Comparison of ENCODE assay signal across 23 mouse cellular contexts in genomic region chr9:56208817-56209216, GRCm38 (mm10). TPM values are rescaled to one million over a fixed set of nuclear protein-coding genes. Genes with fewer than 3 reads are reported as not detected.
DNase-seq lines count a peak whose midpoint lies in the region; ATAC-seq and TF ChIP-seq lines count a peak whose summit lies in the region.
"Had no signal": no experiment of that assay in that cellular context is flagged by ENCODE, and none has a peak within 500 bp of the region (broad histone marks: within the 10 kb centered on the region; RNA-seq: fewer than 3 reads in every experiment).

No protein-coding gene starts in this region.

- H3K79me3 ChIP-seq in C2C12 (ENCODE audit: low read depth) = no peaks in the 10 kb centered on the region

- peak; percentile 74 for DNase-seq in heart, adult 11 months
- peak; percentile 43 for DNase-seq in induced T-regulatory cell, adult 2 months (ENCODE audit: low read depth)
- peak; percentile 57 to 77 for DNase-seq in natural killer cell, adult 2 months (ENCODE audit: low spot score in 2 of 2)
- no peak for DNase-seq in lung, adult 2 months
- DNase-seq in embryonic facial prominence, embryonic 10.5 days (ENCODE audit: low spot score) = no peak
- DNase-seq: adrenal gland, adult 2 months; adrenal gland, postnatal 25 days; cerebellum, adult 11 months; cerebellum, adult 8-10 months; cerebellum, postnatal 14 days; embryo, embryonic 11 days; gastrocnemius, postnatal 36 days; heart, adult 18-20 months; heart, postnatal 14 days had no signal

- no peaks in the 10 kb centered on the region for H3K79me2 ChIP-seq in C2C12 (ENCODE audit: control insufficient read depth, insufficient read depth)

- H3K36me3 ChIP-seq in heart, embryonic 12.5 days = peaks cover 41% of the 10 kb centered on the region
- H3K36me3 ChIP-seq in C2C12 (ENCODE audit: control insufficient read depth, insufficient read depth) = peaks cover 13% of the 10 kb centered on the region
- peaks cover 28% of the 10 kb centered on the region for H3K36me3 ChIP-seq in embryonic facial prominence, embryonic 10.5 days (replicated peaks)
- H3K36me3 ChIP-seq: forebrain, embryonic 15.5 days had no signal

- H3K9me3 ChIP-seq in heart, embryonic 12.5 days (replicated peaks) = no peaks in the 10 kb centered on the region
- H3K9me3 ChIP-seq in embryonic facial prominence, embryonic 10.5 days = no peaks in the 10 kb centered on the region
- H3K9me3 ChIP-seq: embryonic facial prominence, embryonic 12.5 days; forebrain, embryonic 15.5 days; heart, embryonic 10.5 days; heart, embryonic 15.5 days had no signal

- TF ChIP-seq CTCF in C2C12 (IDR thresholded peaks at IDR 0.05; ENCODE audit: control insufficient read depth, insufficient read depth, insufficient read length) = no peak
- no peak for TF ChIP-seq CTCF in lung, adult 2 months (IDR thresholded peaks at IDR 0.05; ENCODE audit: insufficient read depth, low read length)

- WGBS in heart, embryonic 12.5 days = 84% methylated on average over 8 of the region's 8 CpGs
- WGBS in lung, adult 2 months = 76% methylated on average over 8 of the region's 8 CpGs
- 85% methylated on average over 8 of the region's 8 CpGs for WGBS in embryonic facial prominence, embryonic 10.5 days

- no peak overlapping the region for H3ac ChIP-seq in C2C12 (ENCODE audit: control insufficient read depth, insufficient read length, low read depth)

- no peak overlapping the region for H3K4me3 ChIP-seq in heart, embryonic 12.5 days
- no peak overlapping the region for H3K4me3 ChIP-seq in C2C12 (ENCODE audit: insufficient read depth, poor library complexity, severe bottlenecking)
- no peak overlapping the region for H3K4me3 ChIP-seq in lung, adult 2 months (replicated peaks; ENCODE audit: extremely low read depth, low read depth, low read length)
- no peak overlapping the region for H3K4me3 ChIP-seq in embryonic facial prominence, embryonic 10.5 days
- H3K4me3 ChIP-seq: embryonic facial prominence, embryonic 12.5 days; forebrain, embryonic 15.5 days; heart, embryonic 10.5 days; heart, embryonic 15.5 days had no signal

- H3K27me3 ChIP-seq in heart, embryonic 12.5 days (replicated peaks) = no peaks in the 10 kb centered on the region
- H3K27me3 ChIP-seq in C2C12 (ENCODE audit: control insufficient read depth, insufficient read depth, insufficient read length) = no peaks in the 10 kb centered on the region
- H3K27me3 ChIP-seq in embryonic facial prominence, embryonic 10.5 days (replicated peaks; ENCODE audit: low read depth, poor library complexity, severe bottlenecking) = no peaks in the 10 kb centered on the region
- H3K27me3 ChIP-seq: CH12.LX; embryonic facial prominence, embryonic 12.5 days; forebrain, embryonic 15.5 days; heart, embryonic 15.5 days; Patski had no signal

- TF ChIP-seq POLR2A in lung, adult 2 months (IDR thresholded peaks at IDR 0.05; ENCODE audit: borderline replicate concordance, extremely low read depth, low read depth, low read length) = no peak

- ATAC-seq in heart, embryonic 12.5 days (ENCODE audit: insufficient number of reproducible peaks, low FRiP score) = no peak
- ATAC-seq: forebrain, embryonic 15.5 days; Patski had no signal

- no peak overlapping the region for H3K9ac ChIP-seq in heart, embryonic 12.5 days
- H3K9ac ChIP-seq: embryonic facial prominence, embryonic 12.5 days; forebrain, embryonic 15.5 days; heart, embryonic 15.5 days; hindbrain, embryonic 14.5 days had no signal

- no peak overlapping the region for H3K4me2 ChIP-seq in heart, embryonic 12.5 days
- H3K4me2 ChIP-seq: embryonic facial prominence, embryonic 12.5 days; forebrain, embryonic 15.5 days; heart, embryonic 15.5 days; hindbrain, embryonic 14.5 days had no signal

- no peak overlapping the region for H3K27ac ChIP-seq in heart, embryonic 12.5 days (ENCODE audit: poor library complexity, severe bottlenecking)
- no peak overlapping the region for H3K27ac ChIP-seq in embryonic facial prominence, embryonic 10.5 days (replicated peaks)
- H3K27ac ChIP-seq: embryonic facial prominence, embryonic 12.5 days; forebrain, embryonic 15.5 days; heart, embryonic 10.5 days; heart, embryonic 15.5 days; hindbrain, embryonic 14.5 days had no signal

- peaks cover 4% of the 10 kb centered on the region for H3K4me1 ChIP-seq in heart, embryonic 12.5 days (replicated peaks)
- no peaks in the 10 kb centered on the region; the same call in 1 of the 2 replicates for H3K4me1 ChIP-seq in lung, adult 2 months (ENCODE audit: control insufficient read depth, insufficient read depth, low read length)
- H3K4me1 ChIP-seq in embryonic facial prominence, embryonic 10.5 days = peaks cover 8% of the 10 kb centered on the region

TF ChIP-seq in C2C12, 6 proteins besides CTCF, POLR2A, EP300 and RAD21:
- TF ChIP-seq MYOD1 (IDR thresholded peaks at IDR 0.05; ENCODE audit: control insufficient read depth, insufficient read length, low read depth) (no peak), USF1 (IDR thresholded peaks at IDR 0.05; ENCODE audit: low read depth) (peak; percentile 18), FOSL1 (IDR thresholded peaks at IDR 0.05; ENCODE audit: insufficient read depth, low read length, poor library complexity, severe bottlenecking) (no peak), MAX (IDR thresholded peaks at IDR 0.05) (no peak), MYOG (IDR thresholded peaks at IDR 0.05; ENCODE audit: control insufficient read depth, extremely low read depth, insufficient read length) (no peak), CEBPB (IDR thresholded peaks at IDR 0.05; ENCODE audit: low read depth) (no peak)

RNA-seq across cellular contexts. Expression of gene Tspan3, which starts 43.5 kb away (rescaled TPM):
- polyA plus RNA-seq in heart, embryonic 12.5 days (2016; fragmentation: Nextera tagmentation; extraction: Ambion mirVana) = 397 and 400 TPM in 2 replicates
- polyA plus RNA-seq in C2C12 (2012; fragmentation: generic; extraction: Trizol) = 60.6 TPM
- 102 and 109 TPM in 2 replicates for polyA plus RNA-seq in lung, adult 2 months (2012; rRNA removed)
- 474 and 482 TPM in 2 replicates for polyA plus RNA-seq in embryonic facial prominence, embryonic 10.5 days (2016; fragmentation: Nextera tagmentation; extraction: Ambion mirVana)

Comparison
In these comparisons a context has a peak if more than half of its experiments do, and no peak if none do; other contexts are left out.
1. DNase-seq: peak in heart, adult 11 months (single experiment), induced T-regulatory cell, adult 2 months (single experiment) and natural killer cell, adult 2 months (2 of 2); none in lung, adult 2 months (single experiment) and embryonic facial prominence, embryonic 10.5 days (single experiment).